Mouse (Mus musculus): Measurements from ENCODE around the gene Kif1bp. TPM values are rescaled to one million over a fixed set of nuclear protein-coding genes. Genes with fewer than 3 reads are reported as not detected.

Gene Kif1bp
- polyA plus RNA-seq, 1 experiment from 2014 or later = 74.4 TPM

DNA sequence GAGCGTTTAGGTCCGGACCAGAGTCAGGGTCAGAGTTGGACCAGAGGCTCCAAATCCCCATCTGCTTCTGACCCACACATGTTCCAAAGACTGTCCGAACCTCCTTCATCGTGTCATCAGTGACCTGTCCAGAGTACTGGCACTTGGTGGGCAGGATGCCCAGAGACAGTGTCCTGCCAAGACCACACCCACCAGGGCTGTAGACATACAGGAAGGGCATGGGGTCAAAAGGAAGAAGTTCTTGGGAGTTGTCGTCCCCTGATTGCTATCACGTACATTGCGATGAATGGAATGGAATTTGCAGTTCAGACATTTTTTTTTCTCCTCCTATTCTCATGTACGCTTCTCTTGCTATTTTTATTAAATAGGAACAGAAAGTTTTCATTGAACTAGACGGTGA, 48.1 kb downstream of the Kif1bp start:
- Histone ChIP-seq H3K9me3 (replicated peaks; ENCODE audit: control insufficient read depth, low read length) (no peaks in the 10 kb centered on the region), H3K27ac (ENCODE audit: low read depth, low read length) (no peak overlapping the region), H3K27me3 (replicated peaks; ENCODE audit: control insufficient read depth, insufficient read depth, low read length) (no peaks in the 10 kb centered on the region), H3K9ac (ENCODE audit: low read length) (no peak overlapping the region), H3K4me1 (ENCODE audit: control insufficient read depth, insufficient read depth, low read length) (no peaks in the 10 kb centered on the region), H3K4me3 (ENCODE audit: low read depth, low read length) (no peak overlapping the region), H3K4me2 (ENCODE audit: low read length) (no peak overlapping the region), H3K36me3 (ENCODE audit: control insufficient read depth, insufficient read depth, low read length) (no peaks in the 10 kb centered on the region)
- DNase-seq (ENCODE audit: low spot score) (no peak), ATAC-seq (no peak)
- 94% methylated on average over 9 of the region's 9 CpGs for WGBS

DNA sequence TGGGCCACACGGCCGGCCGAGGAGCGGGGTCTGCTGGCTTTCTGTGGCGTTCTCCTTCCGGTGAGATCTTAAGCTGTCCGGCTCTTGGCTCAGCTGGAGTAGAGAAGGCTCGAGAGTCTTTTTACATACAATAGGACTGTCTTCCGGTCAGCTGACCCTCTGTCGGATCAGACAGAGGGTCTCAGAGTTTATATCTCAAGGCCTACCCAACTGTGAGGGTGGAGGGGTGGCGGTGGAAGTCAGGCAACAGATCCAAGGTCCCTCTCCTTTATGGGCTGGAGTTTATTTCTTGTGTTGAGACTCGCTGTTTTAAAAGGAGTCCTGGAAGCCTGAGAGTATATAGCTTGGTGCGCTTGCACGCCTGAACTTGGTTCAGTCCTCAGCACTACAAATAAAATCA, 50.9 kb downstream of the Kif1bp start, which contains the start of gene Srgn:
Gene Srgn, minus strand, starts transcription at position 101 of the 400 bp plus-strand sequence.
- WGBS = 89% methylated on average over 14 of the region's 14 CpGs
- no peaks in the 10 kb centered on the region for H3K27me3 ChIP-seq (replicated peaks; ENCODE audit: control insufficient read depth, insufficient read depth, low read length)
- no peak for DNase-seq (ENCODE audit: low spot score)

DNA sequence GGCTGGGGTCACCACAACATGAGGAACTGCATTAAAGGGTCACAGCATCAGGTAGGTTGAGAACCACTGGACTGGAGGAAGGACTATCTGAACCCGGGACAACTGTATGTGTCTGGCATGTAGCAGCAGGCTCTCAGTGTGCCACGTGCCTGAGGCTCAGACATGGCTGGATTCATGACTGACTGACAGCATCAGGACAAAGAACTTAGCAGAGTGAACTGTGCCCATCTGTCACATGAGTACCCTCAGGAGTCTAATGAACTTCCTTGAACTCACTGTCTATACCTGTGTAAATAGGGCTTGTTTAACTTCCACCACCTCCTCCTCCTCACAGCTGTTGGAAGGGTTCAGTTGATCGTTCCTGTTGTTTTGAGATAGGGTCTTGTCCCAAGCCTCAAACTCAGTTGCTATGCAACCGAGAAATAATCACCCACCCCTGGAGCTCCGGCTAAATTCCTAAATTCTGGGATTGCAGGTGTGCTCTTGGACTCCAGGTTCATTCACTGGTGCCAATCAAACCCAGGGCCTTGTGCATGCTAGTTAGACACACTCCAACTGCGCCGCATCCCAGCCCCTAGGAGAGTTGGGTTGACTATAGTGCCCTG, 55.8 kb downstream of the Kif1bp start:
- WGBS = 74% methylated on average over 7 of the region's 7 CpGs
- Histone ChIP-seq H3K36me3 (ENCODE audit: control insufficient read depth, insufficient read depth, low read length) (no peaks in the 10 kb centered on the region), H3K4me1 (ENCODE audit: control insufficient read depth, insufficient read depth, low read length) (no peaks in the 10 kb centered on the region), H3K9ac (ENCODE audit: low read length) (no peak overlapping the region), H3K9me3 (replicated peaks; ENCODE audit: control insufficient read depth, low read length) (no peaks in the 10 kb centered on the region), H3K4me3 (ENCODE audit: low read depth, low read length) (no peak overlapping the region), H3K4me2 (ENCODE audit: low read length) (no peak overlapping the region), H3K27ac (ENCODE audit: low read depth, low read length) (no peak overlapping the region), H3K27me3 (replicated peaks; ENCODE audit: control insufficient read depth, insufficient read depth, low read length) (no peaks in the 10 kb centered on the region)
- no peak for DNase-seq (ENCODE audit: low spot score)
- ATAC-seq = no peak

More for the DNA sequence above, 50.9 kb downstream of the Kif1bp start, which contains the start of gene Srgn:
- no peak within 1 kb of the TSS for H3K4me2 ChIP-seq (ENCODE audit: low read length)
- no peaks in the 10 kb centered on the region for H3K36me3 ChIP-seq (ENCODE audit: control insufficient read depth, insufficient read depth, low read length)
- no peak within 1 kb of the TSS for H3K27ac ChIP-seq (ENCODE audit: low read depth, low read length)
- no peak within 1 kb of the TSS for H3K9ac ChIP-seq (ENCODE audit: low read length)
- H3K4me1 ChIP-seq (ENCODE audit: control insufficient read depth, insufficient read depth, low read length) = no peaks in the 10 kb centered on the region
- no peak within 1 kb of the TSS for H3K4me3 ChIP-seq (ENCODE audit: low read depth, low read length)
- ATAC-seq = no peak
- H3K9me3 ChIP-seq (replicated peaks; ENCODE audit: control insufficient read depth, low read length) = no peaks in the 10 kb centered on the region

DNA sequence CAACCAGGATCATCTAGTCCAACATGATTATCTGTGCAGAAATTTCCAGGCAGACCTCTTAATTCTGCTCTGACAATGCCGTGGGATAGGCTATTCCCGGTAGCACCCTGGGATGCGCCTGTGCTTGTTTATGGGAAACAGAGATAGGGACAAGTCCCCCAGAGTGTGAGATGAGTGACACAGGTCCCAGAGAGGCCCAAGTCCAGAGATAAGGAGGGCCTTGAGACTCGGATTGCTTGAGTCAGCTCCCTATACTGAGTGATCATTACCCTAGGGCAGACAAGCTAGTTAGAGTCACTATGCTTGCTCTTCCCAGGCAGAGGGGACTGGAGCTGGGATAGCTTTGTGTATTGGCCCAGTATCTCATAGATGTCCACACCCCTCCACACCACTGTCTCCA, 56.5 kb downstream of the Kif1bp start:
- Histone ChIP-seq H3K4me3 (ENCODE audit: low read depth, low read length) (no peak overlapping the region), H3K27me3 (replicated peaks; ENCODE audit: control insufficient read depth, insufficient read depth, low read length) (no peaks in the 10 kb centered on the region), H3K4me2 (ENCODE audit: low read length) (no peak overlapping the region), H3K9ac (ENCODE audit: low read length) (no peak overlapping the region), H3K36me3 (ENCODE audit: control insufficient read depth, insufficient read depth, low read length) (no peaks in the 10 kb centered on the region), H3K27ac (ENCODE audit: low read depth, low read length) (no peak overlapping the region), H3K4me1 (ENCODE audit: control insufficient read depth, insufficient read depth, low read length) (no peaks in the 10 kb centered on the region), H3K9me3 (replicated peaks; ENCODE audit: control insufficient read depth, low read length) (no peaks in the 10 kb centered on the region)
- DNase-seq (ENCODE audit: low spot score) (no peak), ATAC-seq (no peak)
- WGBS = 85% methylated on average over 4 of the region's 4 CpGs

DNA sequence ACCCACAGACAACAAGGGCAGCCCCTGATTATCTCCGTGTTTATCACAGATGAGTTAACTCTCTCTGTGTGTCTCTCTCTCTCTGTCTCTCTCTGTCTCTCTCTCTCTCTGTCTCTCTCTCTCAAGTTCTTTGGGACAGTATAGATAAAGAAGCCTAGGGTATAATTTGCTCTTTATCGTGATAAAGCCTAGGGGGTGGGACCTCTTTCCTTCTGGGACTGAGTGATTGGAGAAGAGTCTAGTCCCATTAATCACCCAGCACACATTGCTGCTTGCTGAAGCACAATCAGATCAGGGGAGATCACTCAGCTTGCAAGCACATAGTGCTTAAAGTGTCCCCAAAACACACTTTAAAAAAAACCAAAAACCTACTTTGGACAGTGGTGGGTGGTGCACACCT, 57.3 kb downstream of the Kif1bp start:
- Histone ChIP-seq H3K9ac (ENCODE audit: low read length) (no peak overlapping the region), H3K27me3 (replicated peaks; ENCODE audit: control insufficient read depth, insufficient read depth, low read length) (no peaks in the 10 kb centered on the region), H3K9me3 (replicated peaks; ENCODE audit: control insufficient read depth, low read length) (no peaks in the 10 kb centered on the region), H3K4me3 (ENCODE audit: low read depth, low read length) (no peak overlapping the region), H3K27ac (ENCODE audit: low read depth, low read length) (no peak overlapping the region), H3K4me1 (ENCODE audit: control insufficient read depth, insufficient read depth, low read length) (no peaks in the 10 kb centered on the region), H3K36me3 (ENCODE audit: control insufficient read depth, insufficient read depth, low read length) (no peaks in the 10 kb centered on the region), H3K4me2 (ENCODE audit: low read length) (no peak overlapping the region)
- no peak for ATAC-seq
- no peak for DNase-seq (ENCODE audit: low spot score)
- 59% methylated on average over 2 of the region's 2 CpGs for WGBS

DNA sequence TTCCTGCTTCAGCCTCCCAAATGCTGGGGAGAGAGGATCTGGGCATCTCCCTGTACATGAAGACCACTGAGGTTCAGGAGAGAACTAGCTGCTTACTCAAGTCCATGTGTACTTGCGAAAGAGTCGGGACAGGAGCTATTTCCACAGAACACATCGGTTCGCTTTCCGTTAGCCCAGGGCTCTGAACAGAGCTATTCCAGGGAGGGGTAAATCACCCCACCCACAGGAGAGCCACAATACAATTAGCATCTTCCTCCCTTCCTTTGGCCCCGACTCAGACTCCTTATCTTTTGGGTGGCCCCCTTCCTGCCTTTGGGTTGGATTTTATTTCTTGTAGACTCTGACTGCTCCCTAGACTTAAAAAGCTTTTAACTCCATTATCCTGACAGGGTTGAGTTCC, 60.7 kb downstream of the Kif1bp start:
- Histone ChIP-seq H3K4me1 (ENCODE audit: control insufficient read depth, insufficient read depth, low read length) (no peaks in the 10 kb centered on the region), H3K4me3 (ENCODE audit: low read depth, low read length) (no peak overlapping the region), H3K27ac (ENCODE audit: low read depth, low read length) (no peak overlapping the region), H3K36me3 (ENCODE audit: control insufficient read depth, insufficient read depth, low read length) (no peaks in the 10 kb centered on the region), H3K9ac (ENCODE audit: low read length) (no peak overlapping the region), H3K27me3 (replicated peaks; ENCODE audit: control insufficient read depth, insufficient read depth, low read length) (no peaks in the 10 kb centered on the region), H3K9me3 (replicated peaks; ENCODE audit: control insufficient read depth, low read length) (no peaks in the 10 kb centered on the region), H3K4me2 (ENCODE audit: low read length) (no peak overlapping the region)
- ATAC-seq (no peak), DNase-seq (ENCODE audit: low spot score) (no peak)
- WGBS = 94% methylated on average over 6 of the region's 6 CpGs

DNA sequence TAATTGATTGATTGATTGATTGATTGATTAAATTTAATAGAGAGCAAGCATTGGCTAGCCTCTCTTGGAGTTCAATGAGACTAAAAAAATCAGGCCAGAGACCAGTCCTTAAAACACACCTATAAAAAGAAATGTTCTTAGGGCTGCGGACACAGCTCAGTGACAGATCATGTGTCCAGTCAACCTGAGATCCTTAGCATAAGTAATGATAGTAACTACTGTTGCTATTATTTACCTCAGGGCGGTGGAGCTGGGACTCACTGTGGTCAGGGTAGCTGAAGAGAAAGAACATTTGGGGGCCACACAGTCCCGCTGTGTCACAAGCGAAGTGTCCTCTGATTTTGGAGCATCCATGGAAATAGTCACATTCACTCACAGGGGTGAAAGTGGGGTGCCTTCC, 65.4 kb downstream of the Kif1bp start:
- H3K36me3 ChIP-seq (ENCODE audit: control insufficient read depth, insufficient read depth, low read length) = no peaks in the 10 kb centered on the region
- 90% methylated on average over 4 of the region's 4 CpGs for WGBS
- no peaks in the 10 kb centered on the region for H3K4me1 ChIP-seq (ENCODE audit: control insufficient read depth, insufficient read depth, low read length)
- ATAC-seq (no peak), DNase-seq (ENCODE audit: low spot score) (no peak)
- H3K9ac ChIP-seq (ENCODE audit: low read length) = no peak overlapping the region
- H3K27me3 ChIP-seq (replicated peaks; ENCODE audit: control insufficient read depth, insufficient read depth, low read length) = no peaks in the 10 kb centered on the region
- no peak overlapping the region for H3K27ac ChIP-seq (ENCODE audit: low read depth, low read length)
- H3K4me3 ChIP-seq (ENCODE audit: low read depth, low read length) = no peak overlapping the region
- H3K4me2 ChIP-seq (ENCODE audit: low read length) = no peak overlapping the region
- no peaks in the 10 kb centered on the region for H3K9me3 ChIP-seq (replicated peaks; ENCODE audit: control insufficient read depth, low read length)

DNA sequence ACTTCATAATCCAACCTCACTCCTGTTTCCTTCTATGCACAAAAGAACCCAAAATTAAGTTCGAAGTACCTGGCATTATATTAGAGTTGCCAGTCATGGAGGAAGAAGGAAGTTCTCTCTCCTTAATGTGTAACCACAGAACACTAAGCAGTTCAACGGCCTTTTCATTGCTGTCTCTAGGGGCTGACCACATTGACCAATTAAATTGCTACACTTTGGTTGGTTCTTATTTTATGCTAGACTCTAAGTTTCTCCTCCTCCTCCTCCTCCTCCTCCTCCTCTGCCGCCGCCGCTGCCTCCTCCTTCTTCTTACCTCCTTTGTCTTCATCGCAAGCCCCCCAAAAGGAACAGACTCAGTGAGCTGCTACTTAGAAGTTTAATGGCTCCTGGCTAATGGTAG, 66.7 kb downstream of the Kif1bp start:
- H3K36me3 ChIP-seq (ENCODE audit: control insufficient read depth, insufficient read depth, low read length) = no peaks in the 10 kb centered on the region
- ATAC-seq (no peak), DNase-seq (ENCODE audit: low spot score) (no peak)
- H3K4me3 ChIP-seq (ENCODE audit: low read depth, low read length) = no peak overlapping the region
- H3K4me1 ChIP-seq (ENCODE audit: control insufficient read depth, insufficient read depth, low read length) = no peaks in the 10 kb centered on the region
- H3K9ac ChIP-seq (ENCODE audit: low read length) = no peak overlapping the region
- H3K4me2 ChIP-seq (ENCODE audit: low read length) = no peak overlapping the region
- H3K27ac ChIP-seq (ENCODE audit: low read depth, low read length) = no peak overlapping the region
- 76% methylated on average over 6 of the region's 6 CpGs for WGBS
- H3K9me3 ChIP-seq (replicated peaks; ENCODE audit: control insufficient read depth, low read length) = no peaks in the 10 kb centered on the region
- peaks cover 4% of the 10 kb centered on the region; the same call in 1 of the 2 replicates for H3K27me3 ChIP-seq (replicated peaks; ENCODE audit: control insufficient read depth, insufficient read depth, low read length)

DNA sequence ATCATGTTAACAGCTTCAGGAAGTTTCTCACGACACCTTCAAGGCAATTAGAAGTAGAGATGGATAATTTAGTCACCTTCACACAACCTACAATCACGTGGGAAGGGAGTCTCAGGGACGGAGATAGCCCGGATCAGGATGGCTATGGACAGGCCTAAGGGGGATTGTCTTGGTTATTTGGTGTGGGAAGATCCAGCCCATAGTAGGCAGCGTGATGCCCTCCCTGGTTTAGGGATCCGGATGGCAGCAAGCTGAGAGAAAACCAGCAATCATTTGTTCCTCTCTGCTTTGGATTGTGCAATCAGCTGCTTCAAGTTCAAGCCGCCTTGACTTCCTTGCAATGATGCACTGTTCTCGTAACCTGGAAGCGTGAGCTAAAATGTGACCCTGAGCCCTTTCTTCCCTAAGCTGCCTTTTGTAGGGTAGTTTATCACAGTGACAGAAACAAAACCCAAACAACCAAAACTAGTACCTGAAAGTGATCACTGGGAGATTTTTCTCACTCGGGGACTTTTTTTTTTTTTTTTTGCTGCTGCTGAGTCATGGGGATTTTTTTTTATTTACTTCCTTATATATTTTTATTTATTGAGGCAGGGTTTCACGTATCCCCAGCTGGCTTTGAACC, 69.1 kb downstream of the Kif1bp start:
- no peak overlapping the region for H3K4me2 ChIP-seq (ENCODE audit: low read length)
- H3K4me3 ChIP-seq (ENCODE audit: low read depth, low read length) = no peak overlapping the region
- 71% methylated on average over 11 of the region's 11 CpGs for WGBS
- H3K9me3 ChIP-seq (replicated peaks; ENCODE audit: control insufficient read depth, low read length) = no peaks in the 10 kb centered on the region
- no peak overlapping the region for H3K9ac ChIP-seq (ENCODE audit: low read length)
- no peak overlapping the region for H3K27ac ChIP-seq (ENCODE audit: low read depth, low read length)
- H3K36me3 ChIP-seq (ENCODE audit: control insufficient read depth, insufficient read depth, low read length) = no peaks in the 10 kb centered on the region
- no peaks in the 10 kb centered on the region for H3K4me1 ChIP-seq (ENCODE audit: control insufficient read depth, insufficient read depth, low read length)
- no peak for ATAC-seq
- DNase-seq (ENCODE audit: low spot score) = no peak
- H3K27me3 ChIP-seq (replicated peaks; ENCODE audit: control insufficient read depth, insufficient read depth, low read length) = peaks cover 4% of the 10 kb centered on the region; the same call in 1 of the 2 replicates

All from forebrain, embryonic 14.5 days (tissue).